Mouse (Mus musculus): ENCODE measurements at regions not wholly inside any gene's neighbourhood (a gene's known extent, or its start where the extent isn't known, plus 50 kb on each side); places are given as distances from the start of the nearest gene placed in this dataset.

DNA sequence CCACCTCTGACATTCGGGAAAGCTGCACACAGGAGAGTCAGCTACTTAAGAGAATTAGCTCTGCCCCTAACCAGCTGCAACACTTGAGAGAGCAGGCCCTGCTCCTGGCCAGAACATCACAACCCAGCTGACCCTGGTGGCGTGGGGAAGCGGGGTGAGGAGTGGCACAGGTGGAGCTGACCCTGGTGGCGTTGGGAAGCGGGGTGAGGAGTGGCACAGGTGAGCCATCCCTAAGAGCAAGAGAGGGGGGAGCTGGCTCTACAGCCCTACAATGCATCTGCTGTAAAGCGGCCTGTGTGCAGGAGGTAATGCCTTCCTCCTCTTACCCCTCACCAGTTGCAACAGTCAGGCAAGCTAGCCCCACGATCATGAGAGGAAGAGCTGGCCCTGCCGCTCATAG, 293.5 kb upstream of the N6amt1 start:
- ATAC-seq (replicated peaks; ENCODE audit: insufficient number of reproducible peaks, low FRiP score, low TSS enrichment, low read depth), result no peak

DNA sequence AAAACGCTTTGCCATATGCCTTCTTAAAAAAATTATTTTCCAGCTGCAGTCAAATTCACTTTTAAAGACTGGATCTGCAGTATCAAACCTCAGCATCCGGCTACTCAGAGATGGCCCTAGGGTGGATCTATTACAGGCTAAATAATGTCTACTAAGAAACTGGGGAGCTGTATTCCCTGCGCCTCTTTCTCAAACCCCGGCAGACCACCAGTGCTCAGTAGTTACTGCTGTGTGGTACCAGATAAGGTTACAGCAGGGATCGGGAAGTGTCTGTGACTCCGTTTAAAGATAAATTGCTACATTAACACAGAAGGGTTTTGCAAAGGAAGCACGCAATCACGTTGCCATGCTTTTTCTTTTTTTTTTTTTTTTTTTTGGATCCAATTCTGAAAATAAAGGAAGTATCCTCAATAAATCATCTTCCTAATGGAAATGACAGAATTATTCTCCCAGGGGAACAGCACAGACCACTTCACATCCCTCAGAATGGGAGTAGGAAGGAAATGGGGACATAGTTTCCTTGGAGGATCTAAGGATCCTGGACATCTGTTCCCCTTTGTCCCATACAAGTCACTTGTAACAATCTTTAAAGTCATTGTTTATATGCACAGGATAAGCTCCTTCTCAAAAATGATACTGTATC, 304.1 kb upstream of the N6amt1 start:
- Histone ChIP-seq H3K27me3 (ENCODE audit: control insufficient read depth, insufficient read depth, low read length) (no peaks in the 10 kb centered on the region), H3K4me3 (ENCODE audit: low read depth, low read length) (no peak overlapping the region), H3K27ac (replicated peaks; ENCODE audit: low read depth, low read length) (no peak overlapping the region), H3K36me3 (replicated peaks; ENCODE audit: control insufficient read depth, insufficient read depth, low read depth, low read length) (no peaks in the 10 kb centered on the region), H3K9ac (replicated peaks; ENCODE audit: low read length) (no peak overlapping the region), H3K4me2 (ENCODE audit: low read depth, low read length) (no peak overlapping the region), H3K9me3 (replicated peaks; ENCODE audit: control insufficient read depth, low read length) (no peaks in the 10 kb centered on the region), H3K4me1 (ENCODE audit: control insufficient read depth, insufficient read depth, low read length) (no peaks in the 10 kb centered on the region)
- ATAC-seq (replicated peaks; ENCODE audit: insufficient number of reproducible peaks, low FRiP score, low TSS enrichment, low read depth) (no peak), DNase-seq (ENCODE audit: low spot score) (no peak)
- WGBS, result 75% methylated on average over 8 of the region's 8 CpGs

More for the DNA sequence above, 293.5 kb upstream of the N6amt1 start:
- no peaks in the 10 kb centered on the region for H3K4me1 ChIP-seq (ENCODE audit: control insufficient read depth, insufficient read depth, low read length)
- H3K9me3 ChIP-seq (replicated peaks; ENCODE audit: control insufficient read depth, low read length), result no peaks in the 10 kb centered on the region
- no peak overlapping the region for H3K9ac ChIP-seq (replicated peaks; ENCODE audit: low read length)
- H3K4me3 ChIP-seq (ENCODE audit: low read depth, low read length), result no peak overlapping the region
- no peak for DNase-seq (ENCODE audit: low spot score)
- H3K4me2 ChIP-seq (ENCODE audit: low read depth, low read length), result no peak overlapping the region
- H3K36me3 ChIP-seq (replicated peaks; ENCODE audit: control insufficient read depth, insufficient read depth, low read depth, low read length), result no peaks in the 10 kb centered on the region
- 82% methylated on average over 8 of the region's 8 CpGs for WGBS
- no peak overlapping the region for H3K27ac ChIP-seq (replicated peaks; ENCODE audit: low read depth, low read length)
- no peaks in the 10 kb centered on the region for H3K27me3 ChIP-seq (ENCODE audit: control insufficient read depth, insufficient read depth, low read length)

DNA sequence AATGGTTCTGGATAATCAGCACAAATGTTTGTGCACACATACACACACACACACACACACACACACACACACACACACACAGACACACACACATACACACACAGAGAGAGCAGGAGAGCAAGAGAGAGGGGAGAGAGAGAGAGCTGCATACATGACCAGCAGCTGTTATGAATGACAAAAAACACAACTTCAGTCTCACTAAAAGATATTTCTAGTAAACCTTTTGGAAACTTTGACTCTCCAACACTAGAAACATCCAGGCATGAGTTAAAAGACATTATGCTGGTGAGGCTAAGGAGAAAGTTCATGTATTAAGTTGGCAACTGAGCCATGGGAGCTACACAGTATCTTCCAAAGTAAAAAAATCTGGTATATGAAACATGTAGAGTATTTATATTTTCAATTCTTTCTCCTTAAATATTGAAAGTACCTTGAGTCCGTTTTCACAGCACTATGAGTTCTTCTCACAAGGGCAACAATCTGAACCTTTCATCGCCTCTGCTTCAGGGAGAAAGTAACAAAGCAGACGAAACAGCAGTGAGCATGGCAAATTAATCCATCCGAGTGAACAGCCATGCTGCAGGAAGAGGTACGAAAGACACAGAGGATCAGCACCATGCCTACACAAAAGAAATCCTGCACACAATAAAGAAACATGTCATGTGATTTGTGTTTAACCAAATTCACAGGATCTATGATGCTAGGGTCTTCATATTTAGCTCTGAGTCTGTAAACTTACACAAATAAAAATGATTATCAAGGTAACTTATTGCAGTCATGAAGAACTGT, 309.0 kb upstream of the N6amt1 start:
- no peak for ATAC-seq (replicated peaks; ENCODE audit: insufficient number of reproducible peaks, low FRiP score, low TSS enrichment, low read depth)
- WGBS, result 72% methylated on average over 5 of the region's 5 CpGs

DNA sequence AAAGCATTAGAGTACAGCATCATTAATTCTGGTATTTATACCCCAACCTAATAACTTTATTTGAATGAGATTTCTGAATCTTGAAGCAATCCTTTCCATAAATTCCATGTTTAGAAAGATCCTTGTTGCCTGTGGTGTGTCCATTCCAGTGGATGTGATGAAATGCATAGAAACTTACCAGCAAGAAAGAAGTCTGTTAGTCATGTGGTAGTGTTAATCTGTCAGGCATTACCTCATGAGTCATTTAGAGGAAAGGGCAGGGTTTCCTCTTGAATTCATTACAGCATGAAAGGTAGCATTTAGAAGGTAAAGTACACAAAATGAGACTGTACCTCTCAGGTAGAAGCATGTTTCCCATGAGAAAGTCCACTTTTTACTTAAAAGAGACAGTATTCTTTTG, 310.3 kb upstream of the N6amt1 start:
- Histone ChIP-seq H3K4me3 (ENCODE audit: low read depth, low read length) (no peak overlapping the region), H3K36me3 (replicated peaks; ENCODE audit: control insufficient read depth, insufficient read depth, low read depth, low read length) (no peaks in the 10 kb centered on the region), H3K4me1 (ENCODE audit: control insufficient read depth, insufficient read depth, low read length) (no peaks in the 10 kb centered on the region), H3K9ac (replicated peaks; ENCODE audit: low read length) (no peak overlapping the region), H3K4me2 (ENCODE audit: low read depth, low read length) (no peak overlapping the region), H3K9me3 (replicated peaks; ENCODE audit: control insufficient read depth, low read length) (no peaks in the 10 kb centered on the region), H3K27me3 (ENCODE audit: control insufficient read depth, insufficient read depth, low read length) (no peaks in the 10 kb centered on the region), H3K27ac (replicated peaks; ENCODE audit: low read depth, low read length) (no peak overlapping the region)
- DNase-seq (ENCODE audit: low spot score) (no peak), ATAC-seq (replicated peaks; ENCODE audit: insufficient number of reproducible peaks, low FRiP score, low TSS enrichment, low read depth) (no peak)

More for the DNA sequence above, 309.0 kb upstream of the N6amt1 start:
- Histone ChIP-seq H3K4me2 (ENCODE audit: low read depth, low read length) (no peak overlapping the region), H3K4me3 (ENCODE audit: low read depth, low read length) (no peak overlapping the region), H3K36me3 (replicated peaks; ENCODE audit: control insufficient read depth, insufficient read depth, low read depth, low read length) (no peaks in the 10 kb centered on the region), H3K9ac (replicated peaks; ENCODE audit: low read length) (no peak overlapping the region), H3K9me3 (replicated peaks; ENCODE audit: control insufficient read depth, low read length) (no peaks in the 10 kb centered on the region), H3K4me1 (ENCODE audit: control insufficient read depth, insufficient read depth, low read length) (no peaks in the 10 kb centered on the region), H3K27ac (replicated peaks; ENCODE audit: low read depth, low read length) (no peak overlapping the region), H3K27me3 (ENCODE audit: control insufficient read depth, insufficient read depth, low read length) (no peaks in the 10 kb centered on the region)
- no peak for DNase-seq (ENCODE audit: low spot score)

DNA sequence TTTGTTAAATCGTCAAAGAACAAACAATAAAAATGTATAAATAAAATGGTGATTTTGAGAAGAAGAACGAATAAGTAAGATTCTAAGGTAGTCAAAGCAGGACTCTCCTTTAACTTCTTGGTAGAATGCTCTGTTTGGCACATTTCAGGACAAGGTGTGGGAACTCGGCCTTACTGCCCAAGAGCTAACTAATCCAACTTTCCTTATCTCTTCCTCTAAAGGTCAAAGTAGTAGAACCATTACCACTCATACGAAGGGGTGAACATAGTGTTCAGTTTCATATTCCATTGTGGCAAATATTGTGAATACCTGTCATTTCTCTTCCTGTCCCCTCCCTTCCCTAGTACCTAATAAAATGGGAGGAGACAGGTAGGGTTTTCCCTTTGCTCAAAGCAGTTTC, 313.6 kb upstream of the N6amt1 start:
- Histone ChIP-seq H3K27ac (replicated peaks; ENCODE audit: low read depth, low read length) (no peak overlapping the region), H3K9me3 (replicated peaks; ENCODE audit: control insufficient read depth, low read length) (no peaks in the 10 kb centered on the region), H3K36me3 (replicated peaks; ENCODE audit: control insufficient read depth, insufficient read depth, low read depth, low read length) (no peaks in the 10 kb centered on the region), H3K4me2 (ENCODE audit: low read depth, low read length) (no peak overlapping the region), H3K27me3 (ENCODE audit: control insufficient read depth, insufficient read depth, low read length) (no peaks in the 10 kb centered on the region), H3K9ac (replicated peaks; ENCODE audit: low read length) (no peak overlapping the region), H3K4me1 (ENCODE audit: control insufficient read depth, insufficient read depth, low read length) (no peaks in the 10 kb centered on the region), H3K4me3 (ENCODE audit: low read depth, low read length) (no peak overlapping the region)
- DNase-seq (ENCODE audit: low spot score) (no peak), ATAC-seq (replicated peaks; ENCODE audit: insufficient number of reproducible peaks, low FRiP score, low TSS enrichment, low read depth) (no peak)
- WGBS, result 82% methylated on average over 4 of the region's 4 CpGs

DNA sequence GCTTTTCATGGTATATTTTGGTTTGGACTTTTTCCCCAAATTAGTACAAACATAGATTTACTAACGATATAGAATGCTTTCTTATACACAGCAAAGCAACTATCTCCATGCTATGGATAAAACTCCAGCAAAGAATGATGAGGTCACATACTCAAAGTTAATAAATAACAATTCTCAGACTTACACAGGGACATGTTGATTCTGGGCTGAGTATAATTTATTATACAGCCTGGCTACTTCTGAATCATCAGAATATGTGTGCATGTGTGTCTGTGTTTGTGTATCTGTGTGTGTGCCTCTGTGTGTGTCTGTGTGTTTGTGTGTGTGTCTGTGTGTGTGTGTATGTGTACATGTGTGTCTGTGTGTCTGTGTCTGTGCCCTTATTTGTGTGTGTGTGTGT, 314.1 kb upstream of the N6amt1 start:
- ATAC-seq (replicated peaks; ENCODE audit: insufficient number of reproducible peaks, low FRiP score, low TSS enrichment, low read depth), result no peak

DNA sequence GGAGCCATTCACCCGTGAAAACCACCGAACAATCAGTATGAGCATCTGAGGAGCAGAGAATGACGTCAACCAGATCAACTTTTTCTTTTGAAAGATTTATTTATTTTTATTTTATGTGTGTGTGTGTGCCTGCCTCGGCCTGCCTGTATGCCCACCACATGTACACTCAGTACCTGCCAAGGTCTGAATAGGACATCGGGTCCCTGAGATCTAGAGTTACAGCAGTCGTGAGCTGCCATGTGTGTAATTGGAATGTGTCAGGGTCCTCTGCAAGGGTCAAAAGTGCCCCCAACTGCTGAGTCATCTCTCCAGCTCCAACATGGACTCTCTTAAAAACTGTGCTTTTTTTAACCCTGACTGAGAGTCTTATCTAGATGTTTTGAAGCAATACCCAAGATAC, 316.9 kb upstream of the N6amt1 start:
- Histone ChIP-seq H3K9ac (replicated peaks; ENCODE audit: low read length) (no peak overlapping the region), H3K9me3 (replicated peaks; ENCODE audit: control insufficient read depth, low read length) (no peaks in the 10 kb centered on the region), H3K27me3 (ENCODE audit: control insufficient read depth, insufficient read depth, low read length) (no peaks in the 10 kb centered on the region), H3K4me2 (ENCODE audit: low read depth, low read length) (no peak overlapping the region), H3K27ac (replicated peaks; ENCODE audit: low read depth, low read length) (no peak overlapping the region), H3K36me3 (replicated peaks; ENCODE audit: control insufficient read depth, insufficient read depth, low read depth, low read length) (no peaks in the 10 kb centered on the region), H3K4me1 (ENCODE audit: control insufficient read depth, insufficient read depth, low read length) (no peaks in the 10 kb centered on the region), H3K4me3 (ENCODE audit: low read depth, low read length) (no peak overlapping the region)
- ATAC-seq (replicated peaks; ENCODE audit: insufficient number of reproducible peaks, low FRiP score, low TSS enrichment, low read depth) (no peak), DNase-seq (ENCODE audit: low spot score) (no peak)
- 70% methylated on average over 6 of the region's 6 CpGs for WGBS

More for the DNA sequence above, 314.1 kb upstream of the N6amt1 start:
- H3K9me3 ChIP-seq (replicated peaks; ENCODE audit: control insufficient read depth, low read length), result no peaks in the 10 kb centered on the region
- H3K27ac ChIP-seq (replicated peaks; ENCODE audit: low read depth, low read length), result no peak overlapping the region
- no peaks in the 10 kb centered on the region for H3K27me3 ChIP-seq (ENCODE audit: control insufficient read depth, insufficient read depth, low read length)
- no peaks in the 10 kb centered on the region for H3K4me1 ChIP-seq (ENCODE audit: control insufficient read depth, insufficient read depth, low read length)
- DNase-seq (ENCODE audit: low spot score), result no peak
- 78% methylated on average over 1 of the region's 1 CpGs for WGBS
- no peak overlapping the region for H3K4me3 ChIP-seq (ENCODE audit: low read depth, low read length)
- no peak overlapping the region for H3K4me2 ChIP-seq (ENCODE audit: low read depth, low read length)
- H3K9ac ChIP-seq (replicated peaks; ENCODE audit: low read length), result no peak overlapping the region
- H3K36me3 ChIP-seq (replicated peaks; ENCODE audit: control insufficient read depth, insufficient read depth, low read depth, low read length), result no peaks in the 10 kb centered on the region

DNA sequence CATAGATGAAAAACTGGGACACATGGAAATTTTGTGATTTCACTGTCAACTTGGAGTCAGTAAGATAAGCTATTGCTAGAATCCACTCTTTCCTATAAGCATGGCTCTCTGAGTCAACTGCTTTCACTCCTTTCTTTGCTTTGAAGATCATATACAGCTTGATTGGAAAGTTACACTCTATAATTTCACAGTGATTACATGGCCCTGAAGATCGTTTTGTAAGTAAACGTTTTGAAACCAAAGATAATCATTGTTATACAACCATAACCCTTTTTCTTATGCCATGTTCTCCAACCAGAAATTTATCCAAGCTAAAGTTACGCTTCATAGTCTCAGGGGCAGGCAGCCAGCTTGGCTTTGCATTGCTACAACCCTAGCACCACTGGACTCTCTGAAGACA, 322.1 kb upstream of the N6amt1 start:
- Histone ChIP-seq H3K27me3 (ENCODE audit: control insufficient read depth, insufficient read depth, low read length) (no peaks in the 10 kb centered on the region), H3K9me3 (replicated peaks; ENCODE audit: control insufficient read depth, low read length) (no peaks in the 10 kb centered on the region), H3K4me2 (ENCODE audit: low read depth, low read length) (no peak overlapping the region), H3K4me1 (ENCODE audit: control insufficient read depth, insufficient read depth, low read length) (no peaks in the 10 kb centered on the region), H3K36me3 (replicated peaks; ENCODE audit: control insufficient read depth, insufficient read depth, low read depth, low read length) (no peaks in the 10 kb centered on the region), H3K27ac (replicated peaks; ENCODE audit: low read depth, low read length) (no peak overlapping the region), H3K9ac (replicated peaks; ENCODE audit: low read length) (no peak overlapping the region), H3K4me3 (ENCODE audit: low read depth, low read length) (no peak overlapping the region)
- ATAC-seq (replicated peaks; ENCODE audit: insufficient number of reproducible peaks, low FRiP score, low TSS enrichment, low read depth), result no peak
- no peak for DNase-seq (ENCODE audit: low spot score)
- 66% methylated on average over 3 of the region's 3 CpGs for WGBS
